Mouse (Mus musculus): Measurements from ENCODE around the gene Gsk3b.

Gsk3b gene

DNA sequence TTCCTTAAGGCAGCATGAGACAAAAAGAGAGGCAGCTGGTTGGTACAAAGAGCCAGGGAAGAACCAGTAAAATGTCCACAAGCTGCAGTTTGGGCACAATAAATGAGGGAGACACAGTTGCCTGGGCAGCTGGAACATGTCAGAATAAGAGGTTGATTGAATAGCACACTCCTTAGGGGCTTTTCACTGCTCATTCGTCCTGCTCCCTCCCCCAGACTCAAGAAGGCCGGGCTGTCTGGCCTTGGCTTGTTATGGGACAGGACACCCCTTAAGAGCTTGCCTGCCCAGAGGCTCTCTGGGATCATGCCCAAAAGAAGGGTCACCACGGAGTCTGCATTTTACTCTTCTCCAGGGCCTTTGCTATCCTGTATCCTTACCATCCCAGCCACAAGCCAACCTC lies 194.5 kb downstream of the Gsk3b start:
- no peak for DNase-seq (ENCODE audit: low spot score)

DNA sequence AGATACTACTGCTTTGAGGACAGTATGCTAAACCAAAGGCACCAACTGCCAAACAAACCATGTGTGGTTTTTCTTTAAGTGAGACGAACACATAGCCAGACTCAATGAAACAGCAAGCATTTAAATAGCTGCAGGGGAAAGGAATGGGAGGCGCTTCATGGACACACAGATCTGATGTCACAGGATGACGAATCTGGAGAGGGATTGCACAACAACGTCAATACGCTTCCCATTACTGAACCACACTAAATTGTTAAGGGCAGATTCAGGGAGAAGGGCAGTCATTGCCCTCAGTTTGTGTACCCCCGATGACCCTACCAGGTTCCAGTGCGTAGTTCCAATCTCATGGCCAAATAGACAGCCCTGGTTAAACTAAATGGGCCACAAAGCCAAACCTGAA lies 197.0 kb downstream of the Gsk3b start:
- no peak for DNase-seq (ENCODE audit: low spot score)

DNA sequence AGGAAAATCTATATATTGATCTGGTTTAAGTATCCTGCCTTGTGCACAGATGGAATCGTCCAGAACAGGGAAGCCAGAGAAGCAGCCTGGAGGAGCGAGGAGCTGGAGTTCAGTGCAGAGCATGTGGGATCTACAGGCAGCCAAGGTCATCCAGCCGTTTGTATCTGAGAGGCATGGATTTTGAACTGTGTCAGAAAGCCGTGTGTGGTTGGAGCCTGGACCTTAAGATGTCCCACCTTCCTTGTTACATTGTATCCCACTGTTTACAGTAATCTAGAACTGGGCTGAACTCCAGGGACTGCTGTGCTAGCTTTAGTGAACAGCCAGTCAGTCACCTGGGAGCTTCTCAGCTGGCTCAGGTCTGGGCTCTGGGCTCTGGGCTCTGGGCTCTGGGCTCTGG lies 197.7 kb downstream of the Gsk3b start:
- DNase-seq (ENCODE audit: low spot score): no peak

DNA sequence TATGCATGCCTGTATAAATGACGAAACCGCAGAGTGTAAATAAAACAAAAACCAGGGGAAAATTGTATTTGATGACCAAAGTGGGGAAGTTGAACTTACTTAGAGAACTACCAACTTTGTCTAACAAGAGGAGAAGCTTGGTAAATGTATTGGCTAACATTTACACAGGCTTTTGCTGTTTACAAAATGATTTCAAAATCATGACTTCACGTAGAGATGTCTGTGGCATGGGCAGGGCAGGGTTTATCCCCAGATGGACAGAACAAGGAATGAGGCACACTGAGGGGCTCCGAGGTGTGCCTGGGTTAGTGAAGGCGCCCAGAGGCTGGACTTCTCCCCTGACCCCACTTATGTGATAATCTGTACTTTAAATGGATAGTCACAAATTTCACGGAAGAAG lies 198.6 kb downstream of the Gsk3b start:
- DNase-seq (ENCODE audit: low spot score): no peak

DNA sequence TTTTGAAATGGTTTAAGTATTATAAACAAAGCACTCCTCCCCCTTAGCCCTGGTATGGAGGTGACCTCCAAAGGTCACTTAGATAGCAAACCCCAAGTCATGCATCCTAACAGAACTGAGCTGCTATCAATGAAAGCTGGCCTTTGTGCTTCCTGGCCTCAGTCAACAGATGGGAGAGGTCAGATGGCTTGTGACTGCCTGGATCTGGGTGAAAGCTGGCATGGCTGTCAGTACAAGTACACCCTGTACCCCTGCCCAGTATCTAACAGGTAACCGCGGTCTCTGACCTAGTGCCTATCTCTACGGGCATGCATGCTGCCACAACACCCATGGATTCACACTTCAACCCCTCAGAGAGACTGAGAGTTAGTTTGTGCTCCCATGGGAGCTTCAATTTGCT lies 199.0 kb downstream of the Gsk3b start:
- DNase-seq (ENCODE audit: low spot score): no peak

DNA sequence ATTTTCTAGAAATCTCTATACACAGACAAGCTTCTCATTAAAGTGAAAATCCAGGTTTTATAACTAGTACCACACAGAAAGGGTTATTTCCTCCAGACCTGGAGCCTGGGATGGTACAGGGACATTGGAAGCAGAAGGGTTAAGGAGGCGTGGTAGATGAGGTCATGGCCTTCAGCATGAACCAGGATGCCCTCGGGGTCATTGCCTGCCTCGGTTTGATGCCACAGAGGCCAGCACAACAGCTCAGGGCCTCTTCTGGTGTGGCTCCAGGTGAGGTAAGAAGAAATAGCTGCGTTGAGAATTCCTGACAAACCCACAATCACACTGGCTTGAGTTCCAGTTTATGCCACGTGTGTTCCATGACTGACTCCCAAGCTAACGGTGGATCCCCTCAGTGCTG lies 200.1 kb downstream of the Gsk3b start:
- DNase-seq (ENCODE audit: low spot score): no peak

DNA sequence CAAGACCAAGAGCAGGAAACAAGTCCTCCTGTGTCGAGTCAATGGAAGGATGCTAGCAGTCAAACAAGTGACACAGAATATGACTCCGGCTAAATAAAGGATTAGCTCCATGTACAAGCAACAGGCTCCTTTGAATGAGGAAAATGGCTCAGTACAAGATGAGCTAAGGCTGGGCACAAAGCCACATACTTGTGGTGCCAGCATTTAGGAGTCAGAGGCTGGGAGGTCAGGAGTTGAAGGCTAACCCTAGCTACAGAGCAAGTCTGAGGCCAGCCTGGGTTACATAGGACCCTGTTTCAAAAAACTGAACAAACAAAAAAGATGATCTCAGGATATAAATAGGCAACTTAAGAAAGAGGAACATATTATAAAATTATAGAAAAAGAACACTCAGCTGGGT lies 201.3 kb downstream of the Gsk3b start:
- no peak for DNase-seq (ENCODE audit: low spot score)

DNA sequence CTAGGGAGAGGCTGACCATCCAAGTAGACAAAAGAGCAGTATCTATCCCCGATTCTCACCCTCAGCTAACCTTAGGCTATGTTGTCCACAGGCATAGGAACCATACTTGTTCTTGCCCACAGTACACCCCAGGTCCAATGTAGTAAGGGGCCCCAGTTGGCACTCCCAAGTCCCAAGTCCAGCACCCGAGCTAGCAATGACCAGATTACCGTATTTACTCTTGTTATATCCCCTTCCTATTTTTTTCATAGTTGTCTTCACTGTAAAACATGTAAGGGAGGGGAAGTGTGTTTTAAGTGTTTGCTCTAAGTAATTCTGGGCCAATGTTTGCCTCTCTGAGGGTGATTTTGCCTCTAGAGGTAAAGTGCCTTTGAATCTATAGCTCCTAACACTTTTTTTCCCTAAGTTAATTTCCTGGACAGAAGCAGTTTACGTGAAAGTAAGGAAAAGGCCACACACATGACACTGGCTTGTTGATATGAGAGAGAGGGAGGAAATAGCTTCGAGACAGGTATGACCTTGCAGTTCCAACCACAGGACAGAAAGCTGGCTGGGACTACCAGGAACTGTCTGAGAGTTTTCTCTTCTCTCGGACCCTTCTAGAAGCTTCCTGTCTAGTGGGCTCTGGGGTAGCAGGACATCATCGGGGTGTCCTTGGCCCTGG lies 206.0 kb downstream of the Gsk3b start, which contains the start of gene Nr1i2:
Gene Nr1i2 (minus strand): TSS at position 140 of the 664 bp plus-strand sequence.
- no peak for DNase-seq (ENCODE audit: low spot score)

DNA sequence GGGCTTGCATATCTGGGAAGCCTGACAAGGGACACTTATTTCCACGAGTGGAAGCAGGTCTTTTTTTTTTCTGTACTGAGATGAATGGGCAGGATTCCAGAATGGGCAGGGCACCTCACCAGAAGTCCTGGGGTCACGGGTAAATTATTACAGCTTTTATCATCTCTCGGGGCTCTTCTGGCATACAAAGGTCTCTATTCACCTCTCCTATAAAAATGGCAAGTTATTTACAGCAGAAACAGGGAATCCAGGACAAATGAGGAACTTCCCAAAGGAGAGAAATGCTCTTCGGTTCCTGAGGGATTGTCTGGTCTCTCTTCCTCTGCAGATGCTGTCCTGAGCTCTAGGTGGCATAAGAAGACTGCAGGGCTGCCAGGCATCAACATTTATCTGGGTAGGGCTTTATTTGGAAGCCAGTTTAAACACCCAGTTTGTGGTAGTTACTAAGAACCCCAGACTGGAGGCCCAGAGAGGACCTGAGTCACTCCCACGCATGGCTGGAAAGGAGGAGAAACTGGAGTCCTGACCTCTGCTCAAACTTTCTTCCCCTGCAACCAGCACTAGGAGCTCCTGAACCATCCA lies 206.6 kb downstream of the Gsk3b start:
- DNase-seq (ENCODE audit: low spot score): no peak
